Mouse (Mus musculus) E14TG2a.4 (cell line): ENCODE measurements around the gene Gm17019.
"Not testable (repeated sequence)": the region's sequence is repeated elsewhere in the genome, so short reads cannot be mapped to it uniquely, and the experiment has no call there.

Source experiments
- H3K27me3 ChIP-seq: 2 replicates; pipeline ENCODE4 v1.6.1; 2014; ENCODE audit warnings: low read length, control low read depth; ENCODE audit not compliant: insufficient read depth
- H3K36me3 ChIP-seq: 2 replicates; pipeline ENCODE4 v1.6.1; 2014; ENCODE audit warnings: low read length, control low read depth; ENCODE audit not compliant: insufficient read depth
- H3K4me1 ChIP-seq: replicated peaks from 2 replicates; pipeline ENCODE4 v1.6.1; 2014; ENCODE audit warnings: low read depth, low read length, control low read depth
- H3K4me3 ChIP-seq: replicated peaks from 2 replicates; pipeline ENCODE4 v1.5.1; 2014; ENCODE audit warnings: mild to moderate bottlenecking, low read length
- H3K9me3 ChIP-seq: 2 replicates; pipeline ENCODE4 v1.6.1; 2014; ENCODE audit warnings: low read length, control low read depth
- CTCF ChIP-seq: conservative IDR thresholded peaks from 2 replicates; pipeline ENCODE4 v1.5.1; 2014; ENCODE audit warnings: low read length

Gm17019 gene

GRCm38 (mm10) chr5:14986649-14987387 lies 46.0 kb downstream of the Gm17019 start:
- not testable (repeated sequence) for H3K36me3 ChIP-seq, H3K27me3 ChIP-seq, H3K4me1 ChIP-seq, H3K9me3 ChIP-seq, H3K4me3 ChIP-seq
- 0 out of 2 replicates have a peak, but pooled peaks have one; percentile 8 for TF ChIP-seq CTCF
